8 mouse cellular contexts compared by ENCODE assay signal in genomic region chr13:52903767-52904166, GRCm38 (mm10). TPM values are rescaled to one million over a fixed set of nuclear protein-coding genes. Genes with fewer than 3 reads are reported as not detected.
DNase-seq lines count a peak whose midpoint lies in the region; ATAC-seq lines count a peak whose summit lies in the region.

No protein-coding gene starts in this region.

- peak; percentile 36 for DNase-seq in midbrain, embryonic 10.5 days (ENCODE audit: low spot score)
- DNase-seq in forebrain, embryonic 11.5 days (ENCODE audit: low spot score), result peak; percentile 67
- DNase-seq in limb, embryonic 10.5 days (ENCODE audit: low spot score), result peak; percentile 61
- DNase-seq in retina, postnatal 1 day, result peak; percentile 63
- no peak for DNase-seq in ovary, postnatal 14 days (ENCODE audit: low spot score)
- DNase-seq in right cerebral cortex, postnatal 14 days, result no peak
- no peak for DNase-seq in cerebellum, adult 11 months

- WGBS in midbrain, embryonic 10.5 days, result 45% methylated on average over 10 of the region's 10 CpGs
- WGBS in midbrain, embryonic 16.5 days, result 28% methylated on average over 10 of the region's 10 CpGs
- 35% methylated on average over 10 of the region's 10 CpGs for WGBS in forebrain, embryonic 11.5 days
- WGBS in limb, embryonic 10.5 days, result 36% methylated on average over 10 of the region's 10 CpGs

- H3K9me3 ChIP-seq in midbrain, embryonic 10.5 days (replicated peaks), result no peaks in the 10 kb centered on the region
- no peaks in the 10 kb centered on the region for H3K9me3 ChIP-seq in midbrain, embryonic 16.5 days (replicated peaks; ENCODE audit: control insufficient read depth, low read length, poor library complexity, severe bottlenecking)
- H3K9me3 ChIP-seq in forebrain, embryonic 11.5 days (ENCODE audit: control insufficient read depth, low read length), result no peaks in the 10 kb centered on the region
- no peaks in the 10 kb centered on the region for H3K9me3 ChIP-seq in limb, embryonic 10.5 days (replicated peaks)

- peaks cover 26% of the 10 kb centered on the region for H3K4me1 ChIP-seq in midbrain, embryonic 10.5 days
- peaks cover 6% of the 10 kb centered on the region; the same call in 1 of the 2 replicates for H3K4me1 ChIP-seq in midbrain, embryonic 16.5 days (ENCODE audit: control insufficient read depth, insufficient read depth, low read length)
- peaks cover 2% of the 10 kb centered on the region; the same call in 1 of the 2 replicates for H3K4me1 ChIP-seq in forebrain, embryonic 11.5 days (replicated peaks; ENCODE audit: control insufficient read depth, insufficient read depth, low read length)
- peaks cover 52% of the 10 kb centered on the region for H3K4me1 ChIP-seq in limb, embryonic 10.5 days

- peak overlapping the region; percentile 68 for H3K27ac ChIP-seq in midbrain, embryonic 10.5 days (replicated peaks)
- no peak overlapping the region for H3K27ac ChIP-seq in midbrain, embryonic 16.5 days (ENCODE audit: low read length)
- peak overlapping the region; percentile 48; the same call in 1 of the 2 replicates for H3K27ac ChIP-seq in forebrain, embryonic 11.5 days (ENCODE audit: low read depth, low read length)
- peak overlapping the region; percentile 78 for H3K27ac ChIP-seq in limb, embryonic 10.5 days

- H3K36me3 ChIP-seq in midbrain, embryonic 10.5 days, result peaks cover 22% of the 10 kb centered on the region
- H3K36me3 ChIP-seq in midbrain, embryonic 16.5 days (ENCODE audit: control insufficient read depth, insufficient read depth, low read length), result peaks cover 10% of the 10 kb centered on the region
- H3K36me3 ChIP-seq in forebrain, embryonic 11.5 days (ENCODE audit: control insufficient read depth, insufficient read depth, low read length), result no peaks in the 10 kb centered on the region
- peaks cover 29% of the 10 kb centered on the region for H3K36me3 ChIP-seq in limb, embryonic 10.5 days

- H3K4me2 ChIP-seq in midbrain, embryonic 16.5 days (ENCODE audit: low read length), result no peak overlapping the region
- H3K4me2 ChIP-seq in forebrain, embryonic 11.5 days (ENCODE audit: low read depth, low read length, severe bottlenecking), result no peak overlapping the region

- H3K4me3 ChIP-seq in midbrain, embryonic 10.5 days, result no peak overlapping the region
- H3K4me3 ChIP-seq in midbrain, embryonic 16.5 days (ENCODE audit: low read depth, low read length), result no peak overlapping the region
- no peak overlapping the region for H3K4me3 ChIP-seq in forebrain, embryonic 11.5 days (ENCODE audit: low read depth, low read length)
- H3K4me3 ChIP-seq in limb, embryonic 10.5 days, result no peak overlapping the region

- no peak for ATAC-seq in midbrain, embryonic 16.5 days
- ATAC-seq in forebrain, embryonic 11.5 days (replicated peaks; ENCODE audit: low FRiP score), result peak; percentile 53; the same call in 1 of the 2 replicates

- H3K9ac ChIP-seq in midbrain, embryonic 16.5 days (ENCODE audit: low read depth, low read length), result no peak overlapping the region
- no peak overlapping the region; the same call in 1 of the 2 replicates for H3K9ac ChIP-seq in forebrain, embryonic 11.5 days (ENCODE audit: low read length)

- no peaks in the 10 kb centered on the region for H3K27me3 ChIP-seq in midbrain, embryonic 10.5 days (ENCODE audit: low read depth, poor library complexity, severe bottlenecking)
- H3K27me3 ChIP-seq in midbrain, embryonic 16.5 days (ENCODE audit: control insufficient read depth, insufficient read depth, low read depth, low read length), result no peaks in the 10 kb centered on the region
- H3K27me3 ChIP-seq in forebrain, embryonic 11.5 days (ENCODE audit: control insufficient read depth, insufficient read depth, low read length), result no peaks in the 10 kb centered on the region
- H3K27me3 ChIP-seq in limb, embryonic 10.5 days (ENCODE audit: low read depth, poor library complexity, severe bottlenecking), result no peaks in the 10 kb centered on the region

RNA-seq across cellular contexts. Expression of gene Auh, which starts 25.7 kb away (rescaled TPM):
- polyA plus RNA-seq in midbrain, embryonic 10.5 days (2016; fragmentation: Nextera tagmentation; extraction: Ambion mirVana), result 35.2 and 35.8 TPM in 2 replicates
- 59.6 and 60.2 TPM in 2 replicates for polyA plus RNA-seq in midbrain, embryonic 16.5 days (2015; fragmentation: Nextera tagmentation; extraction: Ambion mirVana)
- 33.3 and 33.7 TPM in 2 replicates for polyA plus RNA-seq in forebrain, embryonic 11.5 days (2014; fragmentation: Nextera tagmentation; extraction: Ambion mirVana)
- polyA plus RNA-seq in limb, embryonic 10.5 days (2016; fragmentation: Nextera tagmentation; extraction: Ambion mirVana), result 34.2 and 35.0 TPM in 2 replicates

Comparison
In these comparisons a context has a peak if more than half of its experiments do, and no peak if none do; other contexts are left out.
1. DNase-seq: peak in midbrain, embryonic 10.5 days (single experiment), forebrain, embryonic 11.5 days (single experiment), limb, embryonic 10.5 days (single experiment) and retina, postnatal 1 day (single experiment); none in ovary, postnatal 14 days (single experiment), right cerebral cortex, postnatal 14 days (single experiment) and cerebellum, adult 11 months (single experiment).